Mouse (Mus musculus) left cerebral cortex, postnatal 36 days (tissue): Measurements from ENCODE around the gene Pdzd2. TPM values are rescaled to one million over a fixed set of nuclear protein-coding genes. Genes with fewer than 3 reads are reported as not detected.

ENCODE experiments used
- DNase-seq, 2 experiments: peaks; one replicate each; pipeline ENCODE4 v3.0.0; 2021 to 2022; ENCODE audit warnings: low spot score in 2 of 2, mixed read lengths in 1 of 2
- intact Hi-C: fragments of 180-260 bp; cut with DNase I; formaldehyde crosslinking; loops from one replicate; pipeline ENCODE4 v1.15.1; 2025
- total RNA-seq, 2 experiments: library from RNA; stranded (reverse); gene quantifications; 2 replicates each; pipeline ENCODE4 v1.2.3; 2021

The Pdzd2 gene
- total RNA-seq, 2 experiments from 2014 or later, result 63.7 to 94.1 TPM

DNA sequence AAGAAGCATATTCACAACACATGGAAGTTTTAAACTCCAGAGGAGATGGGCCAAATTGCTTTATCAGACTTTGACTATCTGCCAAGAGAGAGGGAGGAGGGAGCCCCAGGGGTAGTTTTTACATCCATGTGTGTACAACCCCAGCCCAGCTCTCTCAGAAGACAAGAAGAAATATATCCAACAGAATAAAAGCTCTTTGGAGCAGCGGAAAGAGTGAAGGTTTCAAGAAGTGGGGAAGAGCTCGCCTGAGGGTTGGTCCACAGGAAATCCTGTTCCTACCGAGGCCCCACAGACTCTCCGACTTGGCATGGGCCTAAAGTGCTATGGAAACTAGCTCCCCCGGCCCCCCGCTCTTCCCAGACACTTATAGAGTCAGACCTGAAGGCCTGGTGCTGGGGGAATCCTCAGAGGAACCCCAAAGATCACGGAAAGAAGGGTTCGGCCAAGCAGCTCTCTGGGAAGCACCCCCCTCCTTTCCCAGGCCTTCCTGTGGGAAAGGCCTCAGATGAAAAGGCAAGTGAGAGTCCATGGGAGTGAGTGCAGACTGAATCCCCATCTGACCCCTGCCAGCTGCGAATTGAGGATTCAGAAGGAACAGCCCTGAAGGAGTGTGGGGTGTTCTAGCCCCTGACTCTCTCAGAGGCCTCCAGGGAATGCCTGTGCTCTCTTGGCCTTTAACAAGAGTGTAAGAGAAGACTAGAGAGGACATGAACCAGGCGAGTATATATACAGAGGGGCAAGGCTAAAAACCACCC lies 134.3 kb downstream of the Pdzd2 start:
- no peak for DNase-seq
- intact Hi-C loops, result no loop called here

DNA sequence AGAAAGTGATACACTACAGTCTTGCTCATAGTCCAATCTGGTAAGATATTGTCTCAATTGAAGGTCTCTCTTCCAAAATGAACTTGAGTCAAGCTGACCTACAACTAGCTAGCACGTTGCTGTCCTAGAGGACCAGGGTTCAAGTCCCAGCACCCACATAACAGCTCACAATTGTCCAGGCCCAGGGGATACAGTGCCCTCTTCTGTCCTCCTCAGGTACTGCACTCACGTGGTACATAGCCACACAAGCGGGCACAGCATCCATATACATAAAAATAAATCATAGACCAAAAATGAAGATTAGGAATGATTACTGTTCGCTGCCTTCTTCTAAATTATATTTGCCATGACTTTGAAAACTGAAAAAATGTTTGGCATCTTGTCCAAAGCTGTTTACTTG lies 136.1 kb downstream of the Pdzd2 start:
- intact Hi-C loops, result no loop called here

DNA sequence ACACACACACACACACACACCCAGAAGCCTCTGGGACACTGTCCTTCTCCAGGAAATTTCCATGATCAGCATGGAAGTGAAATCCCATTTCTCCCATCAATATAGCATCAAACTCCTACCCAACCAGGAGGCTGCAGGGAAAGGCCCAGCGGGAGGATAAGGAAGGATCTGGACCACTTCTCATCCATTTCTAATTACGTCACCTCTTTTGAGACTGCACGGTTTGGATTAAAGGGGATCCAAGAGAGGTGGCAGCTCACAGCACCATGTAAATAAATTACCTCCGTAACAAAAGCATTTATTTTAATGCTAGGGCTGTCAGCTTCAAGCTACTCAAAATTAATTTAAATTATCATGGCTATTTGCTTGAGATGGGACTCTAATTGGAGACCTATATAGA lies 146.6 kb downstream of the Pdzd2 start:
- intact Hi-C loops, result no loop called here
- DNase-seq, result no peak

More for the DNA sequence above, 136.1 kb downstream of the Pdzd2 start:
- no peak for DNase-seq

DNA sequence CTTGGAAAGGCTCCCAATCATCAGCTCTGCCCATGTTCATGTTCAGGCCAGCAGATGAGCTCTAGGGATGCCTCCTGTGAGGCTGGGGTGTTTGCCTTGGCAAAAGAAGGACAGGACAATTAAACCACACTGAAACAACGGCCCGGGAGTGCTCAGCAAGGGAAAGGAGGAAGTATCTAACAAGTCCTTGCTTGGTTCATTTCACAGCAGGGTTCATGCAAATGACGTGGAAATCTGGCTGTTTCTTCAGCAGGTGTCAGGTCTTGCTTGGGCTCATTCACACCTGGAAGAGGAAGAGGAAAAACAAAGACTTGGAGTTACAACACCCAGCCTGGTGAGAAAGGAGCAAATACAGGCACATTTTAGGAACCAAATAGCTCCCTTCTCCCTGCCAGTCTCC lies 147.1 kb downstream of the Pdzd2 start:
- intact Hi-C loops, result no loop called here
- DNase-seq, result no peak

DNA sequence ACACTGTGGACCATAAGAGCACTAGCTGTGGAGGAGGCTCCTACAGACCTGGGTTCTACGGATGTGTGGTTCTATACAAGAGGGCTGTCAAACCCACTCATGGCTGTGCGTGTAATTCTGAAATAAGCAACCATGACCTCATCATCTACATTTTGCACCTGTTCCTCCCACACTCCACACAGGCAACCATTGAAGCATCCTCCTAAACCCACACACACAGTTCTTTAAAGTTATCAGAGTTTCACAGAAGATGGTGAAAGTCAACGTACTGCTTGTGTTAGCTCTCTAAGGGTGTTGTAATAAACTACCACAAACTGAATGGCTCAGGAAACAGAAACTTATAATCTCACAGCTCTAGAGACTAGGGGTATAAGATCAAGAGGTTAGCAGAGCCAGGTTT lies 151.1 kb downstream of the Pdzd2 start:
- intact Hi-C loops, result no loop called here
- DNase-seq, result no peak

DNA sequence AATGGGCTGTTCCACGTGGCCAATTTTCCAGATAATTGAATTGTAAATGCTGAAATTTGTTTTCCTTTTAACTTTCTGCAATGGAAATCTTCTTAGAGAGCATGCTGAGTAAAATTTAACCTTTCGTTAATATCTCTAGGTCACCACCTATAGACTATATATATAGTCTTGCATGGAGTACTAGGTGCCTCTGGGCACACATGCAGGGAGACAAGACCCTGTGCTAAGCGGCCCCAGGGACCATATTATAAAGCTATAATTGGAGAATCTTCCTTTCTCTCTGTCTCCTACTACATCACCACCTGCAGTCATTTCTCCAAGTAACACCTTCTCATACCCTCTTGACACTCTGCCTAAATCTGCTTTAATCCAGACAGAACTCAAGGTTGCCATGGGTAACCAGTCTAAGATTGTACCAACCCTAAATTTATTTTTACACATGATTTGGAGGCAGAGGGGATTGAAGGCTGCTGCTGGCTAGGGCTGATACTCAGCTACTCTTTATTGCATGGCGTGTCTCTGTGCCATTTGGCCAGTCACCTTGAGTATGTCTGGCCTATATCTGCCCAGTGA lies 152.8 kb downstream of the Pdzd2 start:
- intact Hi-C loops, result loop anchor here (1.0 kb wide), 2 partner anchors 153 to 207 kb away; no protein-coding TSS in a partner anchor
- no peak for DNase-seq

DNA sequence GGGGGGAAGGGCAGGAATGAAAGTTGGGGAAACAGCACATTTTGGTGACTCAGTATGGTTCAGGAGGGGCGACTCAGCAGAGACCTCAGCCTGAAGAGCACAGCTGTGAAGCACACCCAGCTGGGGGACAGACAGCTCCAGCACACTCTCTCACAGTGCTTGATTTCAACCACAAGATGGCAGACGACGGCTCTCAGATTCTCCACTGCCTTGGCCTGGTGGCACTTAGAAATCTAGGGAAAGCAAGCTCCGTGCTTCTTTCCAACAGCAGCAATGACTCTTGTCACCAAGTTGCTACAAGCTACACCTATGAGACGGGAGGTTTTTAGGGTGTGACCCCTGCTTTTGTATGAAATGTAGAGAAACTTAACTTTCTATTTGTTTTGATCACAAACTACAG lies 153.6 kb downstream of the Pdzd2 start:
- intact Hi-C loops, result loop anchor here (1.0 kb wide), 1 partner anchor 208 kb away; no protein-coding TSS in a partner anchor
- DNase-seq, result peak; percentile 62 to 68

GRCm38 (mm10) chr15:12583051-12583450 lies 156.7 kb downstream of the Pdzd2 start:
- intact Hi-C loops, result no loop called here
- no peak for DNase-seq

DNA sequence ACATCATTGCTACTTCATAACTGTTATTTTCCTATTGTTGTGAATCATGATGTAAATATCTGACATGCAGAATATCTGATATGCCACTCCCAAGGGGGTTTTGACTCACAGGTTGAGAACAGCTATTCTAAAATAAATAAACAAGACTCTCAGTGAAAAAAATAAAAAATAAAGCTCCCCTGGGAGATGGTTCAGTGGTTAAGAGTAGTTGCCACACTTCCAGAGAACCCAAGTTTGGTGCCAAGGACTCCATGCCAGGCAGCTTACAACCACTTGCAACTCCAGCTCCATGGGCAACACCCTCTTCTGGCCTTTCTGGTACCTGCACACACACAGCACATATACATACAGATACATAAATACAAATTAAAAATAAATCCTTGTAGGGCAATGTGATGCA lies 157.3 kb downstream of the Pdzd2 start:
- no peak for DNase-seq
- intact Hi-C loops, result no loop called here

GRCm38 (mm10) chr15:12579196-12579595 lies 160.5 kb downstream of the Pdzd2 start:
- intact Hi-C loops, result loop anchor here (5.0 to 10.0 kb wide), 2 partner anchors 302 to 384 kb away; no protein-coding TSS in a partner anchor
- DNase-seq, result no peak

DNA sequence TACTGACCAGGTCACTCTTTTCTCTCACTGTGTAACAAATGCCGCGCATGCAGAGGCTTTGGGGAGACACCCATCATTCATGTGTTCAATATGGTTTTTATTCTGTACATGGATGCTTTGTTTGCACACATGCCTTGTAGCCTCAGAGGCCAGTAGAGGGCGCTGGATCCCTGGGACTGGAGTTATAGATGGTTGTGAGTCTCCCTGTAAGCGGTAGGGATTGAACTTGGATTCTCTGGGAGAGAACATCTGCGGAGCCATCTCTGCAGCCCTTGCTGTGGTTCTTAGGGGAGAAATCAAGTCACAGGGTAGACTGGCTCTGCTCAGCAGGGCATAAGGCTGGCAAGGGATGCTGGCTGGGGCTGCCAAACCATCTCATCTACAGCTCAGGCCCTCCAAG lies 161.4 kb downstream of the Pdzd2 start:
- intact Hi-C loops, result loop anchor here (5.0 to 10.0 kb wide), 2 partner anchors 301 to 383 kb away; no protein-coding TSS in a partner anchor
- peak; percentile 61 for DNase-seq

- intact Hi-C loops, result loop anchor here (1.0 to 10.0 kb wide), 3 partner anchors 206 to 383 kb away; no protein-coding TSS in a partner anchor
- DNase-seq, result no peak
These were observed 162.0 kb downstream of the Pdzd2 start for GRCm38 (mm10) chr15:12577715-12578114.

GRCm38 (mm10) chr15:12577054-12577696 lies 162.5 kb downstream of the Pdzd2 start:
- DNase-seq, result peak in 1 of 2 experiments; percentile 42
- intact Hi-C loops, result loop anchor here (1.0 to 10.0 kb wide), 3 partner anchors 206 to 382 kb away; no protein-coding TSS in a partner anchor

- intact Hi-C loops, result loop anchor here (10.0 kb wide), 1 partner anchor 379 kb away; no protein-coding TSS in a partner anchor
- no peak for DNase-seq
These were observed 166.1 kb downstream of the Pdzd2 start for GRCm38 (mm10) chr15:12573621-12574020.

GRCm38 (mm10) chr15:12571168-12571567 lies 168.6 kb downstream of the Pdzd2 start:
- intact Hi-C loops, result loop anchor here (10.0 kb wide), 1 partner anchor 376 kb away; no protein-coding TSS in a partner anchor
- DNase-seq, result no peak

GRCm38 (mm10) chr15:12566637-12567440 lies 172.9 kb downstream of the Pdzd2 start:
- DNase-seq, result no peak
- intact Hi-C loops, result loop anchor here (10.0 kb wide), 1 partner anchor 592 kb away; no protein-coding TSS in a partner anchor

GRCm38 (mm10) chr15:12565281-12565680 lies 174.4 kb downstream of the Pdzd2 start:
- DNase-seq, result no peak
- intact Hi-C loops, result loop anchor here (10.0 kb wide), 1 partner anchor 590 kb away; no protein-coding TSS in a partner anchor

DNA sequence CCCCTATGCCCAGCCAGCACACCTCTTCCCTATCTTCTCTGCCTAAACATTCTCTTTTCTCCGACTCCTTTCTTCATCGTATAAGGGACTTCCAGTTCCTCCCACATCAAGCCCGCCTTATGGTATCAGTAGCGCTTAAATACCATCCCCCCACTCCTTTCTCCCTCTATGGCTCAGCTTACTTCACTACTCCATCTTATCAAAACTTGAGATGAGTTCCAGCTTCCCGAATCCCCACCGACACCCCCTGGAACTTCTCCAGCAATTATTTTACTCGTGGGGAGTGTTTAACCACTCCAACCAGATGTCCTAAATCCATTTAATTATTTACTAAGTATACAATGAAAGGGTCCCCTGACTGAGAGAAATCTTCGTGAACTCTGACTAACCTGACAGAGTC lies 179.2 kb downstream of the Pdzd2 start:
- intact Hi-C loops, result loop anchor here (5.0 to 10.0 kb wide), 2 partner anchors 148 to 586 kb away; no protein-coding TSS in a partner anchor
- no peak for DNase-seq
